Mouse (Mus musculus): ENCODE data around the gene Rabl3.
A peak's percentile ranks its signal among the peaks of the same experiment; 100 is the strongest.

Gene Rabl3

DNA sequence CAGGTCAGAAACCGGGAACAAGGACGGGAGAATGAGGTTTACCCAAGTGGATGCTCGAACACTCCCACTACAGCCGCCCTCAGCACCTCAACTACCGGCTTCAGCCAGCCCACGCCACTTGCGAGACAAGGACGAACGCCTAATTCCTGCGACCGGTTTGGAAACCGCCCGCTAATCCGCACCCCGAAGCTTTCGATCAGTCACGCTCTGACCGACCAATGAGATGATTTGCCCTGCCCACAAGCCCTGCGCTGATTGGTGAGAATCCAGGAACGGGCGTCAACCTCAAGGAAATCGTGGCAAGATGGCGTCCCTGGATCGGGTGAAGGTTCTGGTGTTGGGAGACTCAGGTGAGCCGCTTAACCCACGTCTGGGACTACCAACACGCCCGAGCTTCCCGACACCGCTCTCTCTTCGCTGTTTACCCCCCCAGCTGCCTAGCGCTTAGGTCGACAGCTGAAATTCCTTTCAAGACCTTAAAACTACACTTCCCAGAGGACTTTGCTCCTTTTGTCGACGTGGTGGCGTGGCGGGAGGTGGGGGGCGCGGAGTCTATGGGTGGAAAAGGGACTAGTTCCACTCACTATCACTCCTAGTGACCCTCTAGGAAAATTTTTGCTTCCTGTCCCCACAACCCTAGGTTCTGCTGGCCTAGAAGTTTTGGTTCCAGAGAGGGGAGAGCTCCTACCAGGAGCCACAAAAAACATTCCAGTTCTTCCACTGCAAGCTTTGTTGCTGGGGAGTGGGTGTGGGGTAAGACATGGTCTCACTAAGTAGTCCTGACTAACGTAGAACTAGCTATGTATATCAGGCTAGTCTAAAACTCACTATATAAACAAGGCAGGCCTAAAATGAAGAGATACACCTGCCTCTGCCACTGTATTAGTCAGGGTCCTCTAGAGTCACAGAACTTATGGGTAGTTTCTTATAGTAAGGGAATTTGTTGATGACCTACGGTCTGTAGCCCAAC, at the start of gene Rabl3, which contains the start of gene Gtf2e1:
Gene Rabl3 (plus strand): TSS at position 275 of the 970 bp plus-strand sequence.
Gene Gtf2e1 (minus strand): TSS at position 179 of the 970 bp plus-strand sequence.
- DNase-seq (ENCODE audit: low read depth in 1 of 2, low spot score in 2 of 2) = peak; percentile 91 to 93

DNA sequence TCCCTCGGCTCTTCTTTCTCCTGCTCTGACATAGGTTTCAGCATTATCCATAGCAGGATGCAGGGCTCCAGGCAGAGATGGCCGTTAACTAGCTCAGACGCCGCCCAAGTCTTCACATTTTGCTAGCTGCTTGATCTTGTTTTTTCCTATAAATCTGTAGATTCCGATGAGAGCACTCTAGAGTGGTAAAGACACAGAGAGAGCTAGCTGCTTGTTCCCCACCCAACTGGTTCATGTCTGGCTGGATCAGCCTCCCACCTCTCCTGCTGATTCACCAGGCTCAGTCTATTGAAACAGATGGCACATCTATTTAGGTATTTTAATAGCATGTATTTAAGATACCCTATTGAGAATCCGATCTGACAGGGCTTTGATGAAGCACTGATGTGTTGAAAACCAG, 44.7 kb upstream of the Rabl3 start:
- no peak for DNase-seq (ENCODE audit: low read depth in 1 of 2, low spot score in 2 of 2)

DNA sequence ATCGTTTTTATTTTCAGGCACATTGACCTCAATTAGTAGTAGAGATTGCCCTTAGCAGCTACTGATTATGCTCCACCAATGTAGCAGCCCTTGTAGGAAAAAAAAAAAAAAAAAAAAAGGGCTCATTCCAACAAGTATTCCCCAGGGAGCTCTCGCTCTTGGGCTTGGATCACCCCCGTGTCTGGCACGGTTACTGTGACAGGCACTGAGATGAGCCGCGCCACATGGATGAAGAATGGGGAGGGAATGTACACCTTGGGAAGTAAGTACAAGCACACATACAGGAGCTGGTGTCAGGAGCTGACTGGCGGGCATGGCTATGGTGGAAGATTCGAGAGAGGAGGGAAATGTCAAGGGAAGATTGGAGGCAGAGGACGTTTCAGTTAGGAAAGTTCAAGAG, 41.1 kb upstream of the Rabl3 start:
- no peak for DNase-seq (ENCODE audit: low read depth in 1 of 2, low spot score in 2 of 2)

DNA sequence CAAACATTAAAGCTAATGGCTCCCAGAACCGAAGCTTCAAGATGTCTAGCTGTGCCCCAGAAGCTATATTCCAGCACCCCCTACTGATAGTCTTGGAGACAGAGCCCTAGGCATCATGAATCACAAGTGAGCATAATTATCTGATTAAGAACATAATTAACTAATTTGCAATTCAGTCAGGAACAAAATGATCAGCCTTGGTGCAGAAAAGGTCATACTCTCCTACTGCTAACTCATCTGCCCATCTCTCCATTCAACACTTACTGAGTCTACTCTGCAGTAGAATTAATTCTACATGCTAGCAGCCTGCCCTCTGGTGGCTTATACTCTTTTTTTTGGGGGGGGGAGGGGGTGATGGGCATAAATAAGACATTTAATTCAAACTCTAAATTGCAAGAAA, 35.2 kb upstream of the Rabl3 start:
- DNase-seq (ENCODE audit: low read depth in 1 of 2, low spot score in 2 of 2) = no peak

DNA sequence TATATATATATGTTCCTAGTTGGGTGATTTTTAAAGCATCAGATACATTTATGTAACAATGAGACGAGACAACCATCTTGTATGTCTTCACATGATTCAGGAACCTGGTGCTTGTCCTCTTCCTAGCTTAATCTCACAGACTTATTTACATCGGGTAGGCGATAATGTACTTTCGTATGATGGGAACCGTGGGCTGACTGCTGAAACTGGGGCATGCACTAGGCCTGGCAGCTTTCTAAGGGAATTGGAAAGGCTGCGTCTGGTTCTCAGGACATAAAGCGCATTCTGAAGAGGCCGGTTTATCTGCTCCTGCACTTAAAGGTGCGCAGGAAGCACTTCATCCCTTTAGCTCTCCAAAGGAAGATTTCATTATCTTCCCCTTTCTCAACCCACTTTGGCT, 32.9 kb upstream of the Rabl3 start:
- no peak for DNase-seq (ENCODE audit: low read depth in 1 of 2, low spot score in 2 of 2)

DNA sequence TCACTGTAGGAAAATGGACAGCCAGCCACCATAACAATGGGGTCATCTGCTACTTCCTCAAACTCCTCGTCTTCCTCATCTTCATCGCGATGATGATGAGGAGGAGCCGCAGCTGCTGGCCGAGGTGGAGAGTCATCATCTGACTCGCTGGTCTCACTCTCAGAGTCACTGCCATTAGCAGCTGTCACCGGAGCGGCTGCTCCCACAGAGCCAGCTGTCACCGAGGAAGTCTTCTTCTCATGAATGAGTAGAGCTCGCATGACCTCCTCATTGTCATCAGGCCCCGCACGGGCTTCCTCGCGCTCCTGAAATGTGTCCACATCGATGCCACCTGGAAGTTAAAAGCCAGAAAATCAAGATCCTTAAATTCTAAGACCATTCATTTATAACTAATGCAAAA, 28.2 kb upstream of the Rabl3 start:
- DNase-seq (ENCODE audit: low read depth in 1 of 2, low spot score in 2 of 2) = no peak

DNA sequence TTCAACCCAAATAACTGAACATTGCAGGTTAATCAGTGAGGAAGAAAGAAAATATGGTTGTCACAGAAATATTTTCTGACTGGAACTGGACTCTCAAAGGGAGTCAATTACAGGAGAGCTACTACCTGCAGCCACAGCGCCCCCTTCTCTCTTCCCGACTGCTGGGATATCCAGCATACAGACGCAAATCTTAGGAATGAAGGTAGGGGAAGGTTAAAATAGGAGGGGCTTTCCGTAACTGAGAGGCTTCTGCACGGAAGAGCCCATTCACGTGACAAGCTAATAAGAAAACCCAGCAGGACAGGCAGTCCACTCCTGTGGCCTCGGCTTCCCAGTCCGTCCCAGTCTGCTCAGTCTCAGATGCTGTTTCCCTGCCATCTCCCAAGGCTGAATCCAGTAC, 25.0 kb upstream of the Rabl3 start:
- DNase-seq (ENCODE audit: low read depth in 1 of 2, low spot score in 2 of 2) = no peak

DNA sequence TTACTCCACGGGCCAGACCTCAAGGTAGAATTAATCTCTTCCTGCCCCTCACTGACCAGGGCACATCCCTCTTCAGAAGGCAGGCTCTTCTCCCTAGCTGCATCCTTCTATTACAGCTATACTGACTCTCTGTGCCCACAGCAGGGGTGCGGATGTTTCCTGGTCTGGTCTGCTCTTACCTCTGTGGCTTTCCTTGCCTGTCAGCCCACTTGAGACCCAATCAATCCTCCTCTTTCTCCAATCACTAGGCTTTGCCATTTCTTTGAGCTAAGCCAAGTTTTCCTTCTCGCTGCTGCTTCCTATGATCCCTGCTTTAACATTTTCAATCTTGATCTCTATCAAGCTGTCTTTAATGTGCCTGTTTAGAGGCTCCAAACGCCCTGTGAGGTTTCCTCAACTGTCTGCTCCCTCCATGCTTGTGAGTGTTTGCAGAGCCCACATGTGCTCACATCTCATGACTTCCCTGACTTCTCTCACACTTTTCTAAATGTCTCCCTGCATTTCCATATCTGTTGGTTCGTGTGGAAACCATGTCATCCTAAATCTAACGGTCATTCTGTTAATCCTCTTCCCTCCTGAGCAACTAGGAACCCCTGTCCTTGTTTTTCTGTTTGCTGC, 23.2 kb upstream of the Rabl3 start:
- no peak for DNase-seq (ENCODE audit: low read depth in 1 of 2, low spot score in 2 of 2)

DNA sequence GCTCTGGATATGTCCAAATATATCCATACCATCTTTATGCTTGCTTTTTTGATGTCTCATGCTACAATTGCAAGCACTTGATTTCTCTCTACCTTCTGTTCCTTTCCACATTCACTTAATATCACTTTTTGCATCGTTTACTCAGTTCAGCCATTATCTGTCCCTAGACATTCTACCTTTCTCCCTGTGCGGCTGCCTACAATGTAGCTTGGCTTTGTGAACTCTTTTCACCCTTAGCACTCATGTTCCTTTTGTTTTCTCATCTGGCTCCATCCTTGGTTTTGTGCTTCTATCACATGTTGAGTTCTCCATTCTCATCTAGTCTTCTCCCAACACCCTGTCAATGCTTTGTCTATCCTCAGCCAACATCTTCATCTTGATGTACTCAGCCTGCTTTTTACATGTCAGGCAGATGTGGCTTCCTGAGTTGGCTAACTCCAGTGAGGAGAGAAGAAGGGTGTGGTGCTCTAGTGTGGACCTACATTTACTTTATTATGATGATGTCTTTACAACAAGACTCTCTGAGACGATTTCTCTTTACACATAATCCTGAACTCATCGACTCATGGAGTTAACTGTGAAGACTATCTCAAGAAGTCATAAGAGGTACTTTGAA, 22.0 kb upstream of the Rabl3 start:
- DNase-seq (ENCODE audit: low read depth in 1 of 2, low spot score in 2 of 2) = no peak

DNA sequence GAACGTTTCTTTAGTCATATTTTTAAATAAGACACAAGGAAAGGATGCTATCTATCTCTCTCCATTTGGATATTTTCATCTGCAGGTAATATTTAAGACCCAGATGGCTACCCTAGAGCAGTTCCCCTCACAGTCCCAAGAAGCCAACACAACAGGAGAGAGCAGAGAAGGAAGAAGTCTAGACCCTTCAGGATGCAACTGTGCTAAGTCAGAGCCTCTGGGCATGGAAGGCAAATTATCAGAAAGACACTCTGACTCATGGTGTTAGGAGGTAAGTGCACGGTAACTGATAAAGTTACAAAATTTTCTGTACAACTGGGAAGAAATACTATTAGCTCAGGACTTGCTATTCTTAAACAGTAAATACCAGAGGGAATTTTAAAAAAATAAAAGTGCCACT, 21.0 kb upstream of the Rabl3 start:
- DNase-seq (ENCODE audit: low read depth in 1 of 2, low spot score in 2 of 2) = no peak

DNA sequence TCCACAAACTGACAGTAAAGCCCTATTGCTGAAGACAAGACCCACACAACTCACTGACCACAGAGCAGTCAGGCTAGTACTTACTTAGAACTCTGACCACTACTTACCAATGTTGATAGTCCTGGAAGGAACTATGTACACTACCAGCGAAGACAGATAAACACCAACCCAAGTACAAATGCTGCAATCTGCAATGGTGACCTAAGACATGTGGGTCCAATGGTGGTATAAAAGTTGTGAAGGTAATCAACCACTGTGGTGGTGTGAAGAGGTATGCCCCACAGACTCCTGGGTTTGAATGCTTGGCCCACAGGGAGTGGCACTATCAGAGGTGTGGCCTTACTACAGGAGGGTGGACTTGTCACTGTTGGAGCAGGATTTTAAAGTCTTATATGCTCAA, 20.0 kb upstream of the Rabl3 start:
- no peak for DNase-seq (ENCODE audit: low read depth in 1 of 2, low spot score in 2 of 2)

DNA sequence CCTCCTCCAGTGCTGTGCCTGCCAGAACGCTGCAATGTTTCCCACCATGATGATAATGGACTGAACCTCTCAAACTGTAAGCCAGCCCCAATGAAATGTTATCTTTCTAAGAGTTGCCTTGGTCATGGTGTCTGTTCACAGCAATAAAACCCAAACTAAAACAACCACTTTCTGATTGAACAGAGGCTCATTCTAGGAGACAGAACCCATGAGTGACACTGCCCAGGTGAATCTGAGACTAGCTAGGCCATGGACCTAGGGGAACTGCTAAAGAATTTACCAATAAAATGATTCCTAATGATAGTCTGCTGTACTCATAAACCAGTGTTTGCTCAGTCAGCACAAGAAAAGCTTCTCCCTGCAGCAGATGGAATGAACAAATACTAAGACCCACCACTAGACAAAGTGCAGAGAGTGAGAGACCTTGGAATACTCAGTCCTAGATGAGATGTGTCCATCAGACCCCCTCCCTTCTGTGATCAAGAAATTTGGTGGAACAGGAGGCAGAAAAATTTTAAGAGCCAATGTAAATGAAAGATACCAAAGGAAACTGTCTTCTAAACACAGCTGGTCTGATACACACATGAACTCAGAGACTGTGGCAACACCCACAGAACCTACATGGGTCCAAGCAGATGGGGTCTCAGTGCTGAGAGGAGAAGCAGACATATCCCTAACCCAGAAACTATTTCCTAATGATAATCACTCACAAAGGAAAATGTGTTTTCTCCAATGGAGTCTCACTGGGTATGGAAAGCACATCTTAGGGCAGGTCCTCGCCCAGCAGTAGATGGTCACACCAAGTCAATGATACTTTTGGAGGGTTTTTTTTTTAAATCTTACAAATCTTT, 19.3 kb upstream of the Rabl3 start:
- DNase-seq (ENCODE audit: low read depth in 1 of 2, low spot score in 2 of 2) = no peak

DNA sequence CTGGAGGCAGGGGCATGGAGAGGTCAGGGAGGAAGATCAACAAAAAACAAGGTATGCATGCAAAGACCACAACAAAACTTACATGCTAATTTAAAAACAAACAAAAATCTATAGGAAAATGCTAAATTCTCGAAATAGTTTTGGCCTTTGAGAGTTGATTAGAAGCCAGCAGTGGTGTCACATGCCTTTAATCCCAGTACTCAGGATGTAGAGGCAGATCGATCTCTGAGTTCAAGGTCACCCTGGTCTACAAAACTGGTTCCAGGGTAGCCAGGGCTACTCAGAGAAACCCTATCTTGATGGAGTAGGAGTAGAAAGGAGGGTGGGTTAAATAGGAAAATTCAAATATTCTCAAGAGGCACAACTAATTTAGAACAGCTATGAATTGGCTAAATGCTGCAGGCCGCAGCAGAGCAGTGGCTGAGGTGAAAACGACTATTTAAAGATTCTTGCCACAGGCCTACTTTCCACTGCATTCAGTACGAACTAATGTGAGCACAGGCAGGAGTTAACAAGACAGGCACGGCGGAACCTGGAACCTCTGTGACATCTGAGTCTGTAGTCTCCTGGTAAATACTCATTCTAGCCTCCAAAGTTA, 17.5 kb upstream of the Rabl3 start:
- DNase-seq (ENCODE audit: low read depth in 1 of 2, low spot score in 2 of 2) = no peak

DNA sequence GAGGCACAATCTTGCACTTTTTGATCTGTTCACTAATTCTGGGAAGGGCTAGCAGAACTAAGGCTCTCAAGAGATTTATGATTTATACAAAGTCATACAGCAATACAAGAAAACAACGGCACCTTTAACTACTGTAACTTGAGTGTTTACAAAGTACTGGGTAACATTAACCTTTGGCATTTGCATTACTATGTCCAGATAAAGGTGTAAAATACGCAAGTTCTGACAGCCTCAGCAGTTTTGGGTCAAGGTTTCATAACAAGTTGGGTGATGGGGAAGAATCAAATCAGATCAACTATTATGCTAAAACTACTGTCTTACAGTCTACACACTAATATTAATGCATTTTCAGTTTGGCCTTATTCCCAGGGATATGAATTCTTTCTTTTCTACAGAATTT, 14.6 kb upstream of the Rabl3 start:
- no peak for DNase-seq (ENCODE audit: low read depth in 1 of 2, low spot score in 2 of 2)

DNA sequence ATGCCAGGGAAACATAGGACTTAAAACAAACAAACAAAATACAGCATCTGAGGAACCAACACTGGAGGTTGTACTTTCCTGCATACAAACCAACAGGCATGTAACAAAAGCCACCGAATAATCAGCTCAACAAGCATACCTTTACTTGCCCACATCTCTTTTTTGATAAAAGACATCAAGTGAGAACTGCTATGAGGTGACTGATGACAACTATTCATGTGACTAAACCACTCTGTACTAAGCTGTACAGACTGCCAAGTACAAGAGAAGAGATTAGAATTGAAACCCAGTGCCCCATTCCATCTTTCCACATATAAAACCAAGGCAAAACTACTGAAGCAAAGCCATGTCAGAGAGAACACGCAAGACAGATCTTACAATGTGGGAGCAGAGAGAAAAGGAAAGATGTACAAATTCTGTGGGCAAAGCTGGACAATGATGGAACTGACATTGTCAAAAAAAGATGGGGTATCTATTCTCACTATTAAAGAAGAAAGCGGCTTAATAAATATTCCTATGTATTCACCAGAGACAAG, 12.9 kb upstream of the Rabl3 start:
- DNase-seq (ENCODE audit: low read depth in 1 of 2, low spot score in 2 of 2) = no peak

DNA sequence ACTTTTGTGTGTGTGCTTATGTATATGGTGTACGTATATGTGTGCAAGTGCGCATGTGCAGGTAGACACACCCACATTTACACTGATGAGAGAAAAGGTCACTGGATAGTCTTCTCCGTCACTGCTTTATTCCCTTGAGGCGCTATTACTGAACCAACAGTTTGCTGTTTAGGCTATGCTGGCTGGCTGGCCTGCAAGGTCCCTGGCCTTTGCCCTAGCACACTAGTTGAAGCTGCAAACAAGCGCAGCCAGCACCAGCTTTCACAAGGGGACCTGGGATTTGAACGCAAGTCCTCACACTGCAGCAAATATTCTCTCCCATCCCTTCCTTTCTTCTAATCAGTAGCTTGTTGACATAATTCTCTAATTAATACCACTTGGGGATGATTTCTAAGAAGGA, 9.5 kb upstream of the Rabl3 start:
- DNase-seq (ENCODE audit: low read depth in 1 of 2, low spot score in 2 of 2) = no peak

DNA sequence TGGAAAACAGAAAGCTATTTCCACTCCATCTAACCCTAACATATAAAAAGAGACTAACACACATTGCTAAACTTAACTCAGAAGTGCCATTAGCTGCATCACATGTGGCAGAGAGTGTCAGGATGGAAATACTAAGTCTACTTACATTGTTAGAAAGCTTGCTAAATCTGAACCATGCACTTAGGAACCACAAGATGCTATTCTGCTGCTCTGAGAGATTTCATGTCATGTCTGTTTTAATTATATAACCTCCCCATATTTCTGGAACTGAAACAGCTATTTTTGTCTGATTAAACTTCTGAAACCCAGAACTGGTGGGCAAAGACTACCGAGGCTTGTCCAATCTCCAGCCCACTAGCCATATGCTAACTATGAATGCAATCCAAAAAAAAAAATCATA, 7.6 kb upstream of the Rabl3 start:
- DNase-seq (ENCODE audit: low read depth in 1 of 2, low spot score in 2 of 2) = no peak

DNA sequence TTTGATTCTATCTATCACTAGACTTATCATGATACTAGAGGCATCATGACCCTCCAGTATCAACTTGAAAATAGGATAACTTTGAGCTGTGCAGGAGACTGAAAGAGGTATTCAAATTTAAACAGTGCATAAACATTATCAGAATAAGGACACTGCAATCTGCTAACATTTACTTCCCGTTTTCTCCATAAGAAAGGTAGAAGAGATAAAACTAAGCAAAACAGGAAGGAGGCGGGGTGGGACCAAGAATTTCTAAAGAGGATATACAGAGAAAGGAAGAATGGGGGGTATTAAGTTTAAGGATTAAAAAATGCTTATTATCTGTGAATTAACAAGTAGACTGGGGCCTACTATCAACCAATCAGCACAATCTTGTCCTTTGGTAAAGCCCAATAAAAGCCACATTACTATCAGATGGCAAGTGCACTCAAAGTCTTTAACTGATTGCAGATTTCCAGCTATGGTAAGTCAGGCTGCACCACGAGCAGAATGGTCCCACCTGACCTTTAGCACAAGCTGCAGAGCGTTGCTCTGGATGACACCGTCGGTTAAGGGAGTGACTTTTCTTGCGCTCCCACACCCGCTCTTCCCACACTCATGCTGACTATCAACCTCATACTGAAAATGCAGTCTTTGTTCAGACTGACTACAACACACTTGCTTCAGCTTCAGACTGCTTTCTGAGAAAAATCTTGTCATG, 6.2 kb upstream of the Rabl3 start:
- no peak for DNase-seq (ENCODE audit: low read depth in 1 of 2, low spot score in 2 of 2)

DNA sequence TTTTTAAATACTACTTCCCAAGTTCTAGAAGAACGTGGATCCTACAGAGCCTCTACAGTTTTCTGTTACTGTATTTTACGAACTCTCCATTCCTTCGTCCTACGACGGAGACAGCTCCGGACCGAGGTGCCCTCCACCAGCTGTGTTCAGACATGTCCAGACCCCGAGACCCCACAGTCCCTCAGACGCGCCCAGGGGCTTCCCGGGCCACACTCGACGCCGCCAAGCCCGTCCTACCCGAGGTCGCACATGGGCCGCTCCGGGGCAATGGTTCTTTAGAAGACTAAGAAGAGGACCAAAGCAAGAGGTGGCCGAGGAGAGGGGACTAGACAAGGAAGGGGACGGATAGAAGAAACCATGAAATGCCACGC, 460 bp upstream of the Rabl3 start:
- no peak for DNase-seq (ENCODE audit: low read depth in 1 of 2, low spot score in 2 of 2)

DNA sequence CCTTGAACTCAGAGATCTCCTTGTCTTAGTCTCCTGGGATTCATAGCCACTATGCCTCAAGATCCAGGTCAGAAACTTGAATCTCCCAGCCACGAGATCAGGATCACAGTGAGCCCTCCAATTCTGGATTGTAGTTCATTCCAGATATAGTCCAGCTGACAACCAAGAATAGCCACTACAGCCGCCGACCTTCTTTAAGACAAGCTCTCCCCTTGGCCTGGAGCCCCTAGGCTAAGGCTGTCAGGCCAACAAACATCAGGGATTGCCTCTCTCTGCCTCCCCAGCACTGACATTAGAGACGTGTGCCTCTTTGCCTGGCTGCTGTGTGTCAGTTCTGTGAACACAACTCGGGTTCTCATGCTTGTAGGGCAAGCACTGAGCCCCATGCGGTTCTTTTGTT, 1.1 kb downstream of the Rabl3 start:
- DNase-seq (ENCODE audit: low read depth in 1 of 2, low spot score in 2 of 2) = no peak

All from monocyte, adult 2 months (primary cell).